Mouse (Mus musculus) erythroid progenitor cell, adult 5-6 weeks (primary cell): ENCODE results near the gene Prrt4. TPM values are rescaled to one million over a fixed set of nuclear protein-coding genes. Genes with fewer than 3 reads are reported as not detected.
"Not testable (repeated sequence)": the region's sequence is repeated elsewhere in the genome, so short reads cannot be mapped to it uniquely, and the experiment has no call there.

Experiments
- ATAC-seq: replicated peaks from 2 replicates; pipeline ENCODE4 v1.8.0; 2016; ENCODE audit warnings: moderate number of reproducible peaks, mild to moderate bottlenecking, moderate TSS enrichment, inconsistent platforms; ENCODE audit not compliant: poor library complexity, low FRiP score, severe bottlenecking
- total RNA-seq, 2 experiments: library from RNA; stranded (forward) in 1 of 2; stranded (reverse) in 1 of 2; fragments of 150-400 nt in 1 of 2; fragments of 186-747, 209-891 nt in 1 of 2; gene quantifications; 2 replicates each; pipeline versions ENCODE4 v1.2.3 to v1.2.4; 2015 to 2017; ENCODE audit warnings: low replicate concordance in 2 of 2

Prrt4 gene
- total RNA-seq, 2 experiments from 2014 or later, result not detected

GRCm38 (mm10) chr6:29161291-29161690, 18.1 kb downstream of the Prrt4 start:
- ATAC-seq, result not testable (repeated sequence)

GRCm38 (mm10) chr6:29160786-29161185, 18.6 kb downstream of the Prrt4 start:
- no peak for ATAC-seq

DNA sequence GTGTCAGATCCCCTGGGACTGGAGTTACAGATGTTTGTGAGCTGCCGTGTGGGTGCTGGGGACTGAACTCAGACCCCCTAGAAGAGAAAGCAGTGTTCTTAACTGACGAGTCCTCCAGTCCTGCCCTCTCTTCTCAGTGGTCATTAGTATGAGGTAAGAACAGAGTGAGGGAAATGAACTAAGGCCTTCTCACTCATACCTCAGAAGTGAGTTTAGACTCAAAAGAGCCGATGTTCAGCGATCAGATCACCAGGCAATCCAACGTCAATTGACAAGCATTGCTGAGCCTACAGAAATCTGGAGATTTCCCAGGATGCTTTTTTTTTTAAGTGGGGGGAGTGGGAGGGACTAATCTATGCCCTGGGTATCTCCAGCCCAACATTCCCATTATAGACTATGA, 23.1 kb downstream of the Prrt4 start:
- ATAC-seq, result no peak

- ATAC-seq, result no peak
These were observed 29.4 kb downstream of the Prrt4 start for GRCm38 (mm10) chr6:29150001-29150400.

GRCm38 (mm10) chr6:29147407-29148010, 31.9 kb downstream of the Prrt4 start:
- no peak for ATAC-seq

- no peak for ATAC-seq
These were observed 32.7 kb downstream of the Prrt4 start for GRCm38 (mm10) chr6:29146641-29147040.

GRCm38 (mm10) chr6:29145456-29146307, 33.7 kb downstream of the Prrt4 start:
- ATAC-seq, result no peak

GRCm38 (mm10) chr6:29144971-29145370, 34.4 kb downstream of the Prrt4 start:
- no peak for ATAC-seq

DNA sequence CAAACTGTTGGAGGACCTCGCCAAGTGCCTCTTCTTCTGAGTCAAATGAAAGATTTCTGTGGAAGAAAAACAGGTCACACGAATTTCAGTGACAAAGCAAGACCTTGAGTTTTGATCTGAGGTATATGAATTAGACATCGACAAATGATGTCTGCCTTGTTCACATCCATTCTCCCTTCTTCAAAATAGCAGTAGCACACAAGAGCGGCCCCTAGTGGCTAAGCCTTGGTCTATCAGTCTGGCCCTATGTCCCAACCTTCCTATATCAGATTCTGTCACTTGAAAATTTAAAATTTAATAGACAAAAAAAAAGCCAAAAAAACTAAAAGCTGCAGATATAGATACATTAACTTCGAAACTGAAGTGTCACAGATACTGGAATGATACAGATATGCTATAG, 35.8 kb downstream of the Prrt4 start:
- ATAC-seq, result no peak

DNA sequence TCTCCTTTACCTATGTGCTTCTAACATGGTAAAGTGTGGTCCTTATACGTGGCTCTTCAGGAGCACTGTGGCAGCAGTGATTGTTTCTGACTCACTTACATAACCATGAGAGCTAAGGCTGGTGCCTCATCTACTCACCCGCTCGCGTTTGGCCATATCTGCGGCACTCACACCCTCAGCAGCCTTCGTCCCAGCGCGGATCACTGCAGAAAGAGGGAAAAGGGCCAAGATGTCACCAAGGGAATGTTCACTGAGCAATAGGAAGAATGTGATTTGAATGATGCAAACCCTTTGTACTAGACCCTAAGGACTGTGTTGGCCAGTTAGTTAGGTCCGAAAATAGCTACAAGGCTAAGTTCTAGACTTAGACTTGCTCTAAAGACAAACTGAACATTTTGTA, 41.9 kb downstream of the Prrt4 start:
- no peak for ATAC-seq

- ATAC-seq, result no peak
These were observed 46.3 kb downstream of the Prrt4 start for GRCm38 (mm10) chr6:29133100-29133499.

- ATAC-seq, result no peak
These were observed 52.4 kb downstream of the Prrt4 start for GRCm38 (mm10) chr6:29126878-29127426.

GRCm38 (mm10) chr6:29119990-29120389, 59.4 kb downstream of the Prrt4 start:
- ATAC-seq, result no peak

Other genes starting within 250 kb of the Prrt4 start
- not detected in 2 replicates for gene Lep, start 119.4 kb downstream of the Prrt4 start, total RNA-seq (2015; ENCODE audit: low replicate concordance)
- not detected in 2 replicates for gene Lep, start 119.4 kb downstream of the Prrt4 start, total RNA-seq (2017; ENCODE audit: low replicate concordance)
- gene Rbm28, start 14.6 kb downstream of the Prrt4 start, total RNA-seq (2015; ENCODE audit: low replicate concordance), result 16.9 and 17.6 TPM in 2 replicates
- gene Rbm28, start 14.6 kb downstream of the Prrt4 start, total RNA-seq (2017; ENCODE audit: low replicate concordance), result 12.3 and 12.9 TPM in 2 replicates
- gene Impdh1, start 36.8 kb upstream of the Prrt4 start, total RNA-seq (2015; ENCODE audit: low replicate concordance), result 4.2 and 20.9 TPM in 2 replicates
- gene Impdh1, start 36.8 kb upstream of the Prrt4 start, total RNA-seq (2017; ENCODE audit: low replicate concordance), result 2.9 and 11.0 TPM in 2 replicates
- gene Hilpda, start 92.9 kb upstream of the Prrt4 start, total RNA-seq (2015; ENCODE audit: low replicate concordance), result 1.7 and 2.2 TPM in 2 replicates
- 0.90 and 6.9 TPM in 2 replicates for gene Hilpda, start 92.9 kb upstream of the Prrt4 start, total RNA-seq (2017; ENCODE audit: low replicate concordance)
- gene Fam71f2, start 100.0 kb upstream of the Prrt4 start, total RNA-seq (2015; ENCODE audit: low replicate concordance), result not detected in 2 replicates
- gene Fam71f2, start 100.0 kb upstream of the Prrt4 start, total RNA-seq (2017; ENCODE audit: low replicate concordance), result not detected in 2 replicates
- not detected in 2 replicates for gene Fam71f1, start 139.6 kb upstream of the Prrt4 start, total RNA-seq (2015; ENCODE audit: low replicate concordance)
- gene Fam71f1, start 139.6 kb upstream of the Prrt4 start, total RNA-seq (2017; ENCODE audit: low replicate concordance), result not detected in 2 replicates
- 23.1 and 26.7 TPM in 2 replicates for gene Calu, start 168.5 kb upstream of the Prrt4 start, total RNA-seq (2015; ENCODE audit: low replicate concordance)
- 41.5 and 53.8 TPM in 2 replicates for gene Calu, start 168.5 kb upstream of the Prrt4 start, total RNA-seq (2017; ENCODE audit: low replicate concordance)
- not detected in 2 replicates for gene Opn1sw, start 208.9 kb upstream of the Prrt4 start, total RNA-seq (2015; ENCODE audit: low replicate concordance)
- not detected in 2 replicates for gene Opn1sw, start 208.9 kb upstream of the Prrt4 start, total RNA-seq (2017; ENCODE audit: low replicate concordance)
- not detected in 2 replicates for gene Ccdc136, start 216.7 kb upstream of the Prrt4 start, total RNA-seq (2015; ENCODE audit: low replicate concordance)
- gene Ccdc136, start 216.7 kb upstream of the Prrt4 start, total RNA-seq (2017; ENCODE audit: low replicate concordance), result not detected in 2 replicates